Mouse (Mus musculus): Measurements from ENCODE around the gene Rrp1. TPM values are rescaled to one million over a fixed set of nuclear protein-coding genes. Genes with fewer than 3 reads are reported as not detected.

Rrp1 gene
- polyA plus RNA-seq, 1 experiment from 2014 or later: 414 TPM

GRCm38 (mm10) chr10:78396625-78396885 is 16.3 kb downstream of the Rrp1 start:
- H3K27ac ChIP-seq (replicated peaks): no peak overlapping the region
- ATAC-seq (ENCODE audit: low FRiP score): peak; percentile 39; the same call in 1 of the 2 replicates
- 56% methylated on average over 4 of the region's 4 CpGs for WGBS
- H3K4me3 ChIP-seq (replicated peaks): no peak overlapping the region
- H3K27me3 ChIP-seq (replicated peaks): peaks cover 10% of the 10 kb centered on the region
- H3K36me3 ChIP-seq: peaks cover 20% of the 10 kb centered on the region
- peak overlapping the region; percentile 51 for H3K4me2 ChIP-seq
- no peak overlapping the region for H3K9ac ChIP-seq (replicated peaks)
- H3K4me1 ChIP-seq: peaks cover 33% of the 10 kb centered on the region
- no peaks in the 10 kb centered on the region for H3K9me3 ChIP-seq (replicated peaks)

GRCm38 (mm10) chr10:78395819-78396624 is 16.8 kb downstream of the Rrp1 start:
- peak; percentile 88 for ATAC-seq (ENCODE audit: low FRiP score)
- H3K4me1 ChIP-seq: peaks cover 37% of the 10 kb centered on the region
- H3K4me3 ChIP-seq (replicated peaks): 0 out of 2 replicates have a peak overlapping the region, but pooled peaks have one; percentile 9
- peak overlapping the region; percentile 51 for H3K4me2 ChIP-seq
- H3K27ac ChIP-seq (replicated peaks): peak overlapping the region; percentile 60; the same call in 1 of the 2 replicates
- H3K9me3 ChIP-seq (replicated peaks): no peaks in the 10 kb centered on the region
- H3K36me3 ChIP-seq: peaks cover 15% of the 10 kb centered on the region
- 6% methylated on average over 17 of the region's 17 CpGs for WGBS
- H3K27me3 ChIP-seq (replicated peaks): peaks cover 16% of the 10 kb centered on the region
- no peak overlapping the region for H3K9ac ChIP-seq (replicated peaks)

- ATAC-seq (ENCODE audit: low FRiP score): peak; percentile 24; the same call in 1 of the 2 replicates
- Histone ChIP-seq H3K4me3 (replicated peaks) (no peak overlapping the region), H3K27ac (replicated peaks) (peak overlapping the region; percentile 60; the same call in 1 of the 2 replicates), H3K27me3 (replicated peaks) (peaks cover 22% of the 10 kb centered on the region), H3K4me1 (peaks cover 39% of the 10 kb centered on the region), H3K36me3 (peaks cover 8% of the 10 kb centered on the region), H3K9ac (replicated peaks) (no peak overlapping the region), H3K4me2 (peak overlapping the region; percentile 51; the same call in 1 of the 2 replicates), H3K9me3 (replicated peaks) (no peaks in the 10 kb centered on the region)
- WGBS: 84% methylated on average over 3 of the region's 3 CpGs
Observed at GRCm38 (mm10) chr10:78395377-78395776, 17.5 kb downstream of the Rrp1 start.

GRCm38 (mm10) chr10:78392072-78392471 is 20.8 kb downstream of the Rrp1 start:
- no peaks in the 10 kb centered on the region for H3K36me3 ChIP-seq
- 3% methylated on average over 18 of the region's 18 CpGs for WGBS
- H3K4me3 ChIP-seq (replicated peaks): no peak overlapping the region
- H3K9ac ChIP-seq (replicated peaks): no peak overlapping the region
- no peaks in the 10 kb centered on the region for H3K9me3 ChIP-seq (replicated peaks)
- no peak for ATAC-seq (ENCODE audit: low FRiP score)
- H3K4me2 ChIP-seq: peak overlapping the region; percentile 25
- H3K4me1 ChIP-seq: peaks cover 37% of the 10 kb centered on the region
- no peak overlapping the region for H3K27ac ChIP-seq (replicated peaks)
- peaks cover 41% of the 10 kb centered on the region for H3K27me3 ChIP-seq (replicated peaks)

- Histone ChIP-seq H3K9ac (replicated peaks) (no peak overlapping the region), H3K4me1 (peaks cover 30% of the 10 kb centered on the region), H3K9me3 (replicated peaks) (no peaks in the 10 kb centered on the region), H3K27me3 (replicated peaks) (peaks cover 41% of the 10 kb centered on the region), H3K4me3 (replicated peaks) (no peak overlapping the region), H3K36me3 (no peaks in the 10 kb centered on the region), H3K27ac (replicated peaks) (no peak overlapping the region), H3K4me2 (no peak overlapping the region)
- WGBS: 9% methylated on average over 4 of the region's 4 CpGs
- no peak for ATAC-seq (ENCODE audit: low FRiP score)
Observed at GRCm38 (mm10) chr10:78390982-78391470, 21.8 kb downstream of the Rrp1 start.

GRCm38 (mm10) chr10:78388216-78388980 is 24.4 kb downstream of the Rrp1 start:
- H3K4me1 ChIP-seq: peaks cover 23% of the 10 kb centered on the region; the same call in 1 of the 2 replicates
- H3K27ac ChIP-seq (replicated peaks): peak overlapping the region; percentile 45; the same call in 1 of the 2 replicates
- WGBS: 42% methylated on average over 20 of the region's 20 CpGs
- no peaks in the 10 kb centered on the region for H3K36me3 ChIP-seq
- H3K4me3 ChIP-seq (replicated peaks): no peak overlapping the region
- H3K4me2 ChIP-seq: no peak overlapping the region; the same call in 1 of the 2 replicates
- H3K9ac ChIP-seq (replicated peaks): no peak overlapping the region
- H3K9me3 ChIP-seq (replicated peaks): no peaks in the 10 kb centered on the region
- peaks cover 41% of the 10 kb centered on the region for H3K27me3 ChIP-seq (replicated peaks)
- peak; percentile 74 for ATAC-seq (ENCODE audit: low FRiP score)

GRCm38 (mm10) chr10:78385520-78385919 is 27.3 kb downstream of the Rrp1 start:
- no peaks in the 10 kb centered on the region for H3K36me3 ChIP-seq
- H3K9ac ChIP-seq (replicated peaks): no peak overlapping the region
- H3K4me2 ChIP-seq: no peak overlapping the region
- 20% methylated on average over 5 of the region's 5 CpGs for WGBS
- no peak overlapping the region for H3K4me3 ChIP-seq (replicated peaks)
- no peak overlapping the region for H3K27ac ChIP-seq (replicated peaks)
- no peak for ATAC-seq (ENCODE audit: low FRiP score)
- peaks cover 8% of the 10 kb centered on the region; the same call in 1 of the 2 replicates for H3K4me1 ChIP-seq
- peaks cover 20% of the 10 kb centered on the region for H3K27me3 ChIP-seq (replicated peaks)
- H3K9me3 ChIP-seq (replicated peaks): no peaks in the 10 kb centered on the region

GRCm38 (mm10) chr10:78383567-78383966 is 29.3 kb downstream of the Rrp1 start:
- WGBS: 87% methylated on average over 3 of the region's 3 CpGs
- no peak for ATAC-seq (ENCODE audit: low FRiP score)
- no peaks in the 10 kb centered on the region for H3K36me3 ChIP-seq
- 0 out of 2 replicates have a peak, but pooled peaks cover 2% of the 10 kb centered on the region for H3K27me3 ChIP-seq (replicated peaks)
- peaks cover under 1% of the 10 kb centered on the region; the same call in 1 of the 2 replicates for H3K9me3 ChIP-seq (replicated peaks)
- H3K4me1 ChIP-seq: 0 out of 2 replicates have a peak, but pooled peaks cover 4% of the 10 kb centered on the region
- no peak overlapping the region for H3K4me2 ChIP-seq
- H3K4me3 ChIP-seq (replicated peaks): no peak overlapping the region
- H3K27ac ChIP-seq (replicated peaks): no peak overlapping the region
- no peak overlapping the region for H3K9ac ChIP-seq (replicated peaks)

GRCm38 (mm10) chr10:78378516-78378915 is 34.3 kb downstream of the Rrp1 start:
- Histone ChIP-seq H3K9me3 (replicated peaks) (peaks cover 3% of the 10 kb centered on the region; the same call in 1 of the 2 replicates), H3K4me3 (replicated peaks) (no peak overlapping the region), H3K36me3 (no peaks in the 10 kb centered on the region), H3K27ac (replicated peaks) (no peak overlapping the region), H3K4me2 (no peak overlapping the region), H3K9ac (replicated peaks) (no peak overlapping the region), H3K27me3 (replicated peaks) (no peaks in the 10 kb centered on the region), H3K4me1 (no peaks in the 10 kb centered on the region)
- WGBS: 94% methylated on average over 7 of the region's 7 CpGs
- no peak for ATAC-seq (ENCODE audit: low FRiP score)

GRCm38 (mm10) chr10:78372681-78373668 is 39.9 kb downstream of the Rrp1 start:
- WGBS: 67% methylated on average over 27 of the region's 27 CpGs
- H3K9ac ChIP-seq (replicated peaks): no peak overlapping the region
- no peak for ATAC-seq (ENCODE audit: low FRiP score)

GRCm38 (mm10) chr10:78371746-78372145 is 41.1 kb downstream of the Rrp1 start:
- no peak overlapping the region for H3K27ac ChIP-seq (replicated peaks)
- H3K9me3 ChIP-seq (replicated peaks): no peaks in the 10 kb centered on the region
- H3K4me2 ChIP-seq: no peak overlapping the region
- H3K36me3 ChIP-seq: no peaks in the 10 kb centered on the region
- H3K27me3 ChIP-seq (replicated peaks): no peaks in the 10 kb centered on the region
- no peak overlapping the region for H3K4me3 ChIP-seq (replicated peaks)
- H3K9ac ChIP-seq (replicated peaks): no peak overlapping the region
- no peaks in the 10 kb centered on the region for H3K4me1 ChIP-seq
- WGBS: 91% methylated on average over 6 of the region's 6 CpGs
- ATAC-seq (ENCODE audit: low FRiP score): no peak

More at GRCm38 (mm10) chr10:78372681-78373668, 39.9 kb downstream of the Rrp1 start:
- Histone ChIP-seq H3K4me2 (no peak overlapping the region), H3K4me1 (no peaks in the 10 kb centered on the region), H3K9me3 (replicated peaks) (no peaks in the 10 kb centered on the region), H3K4me3 (replicated peaks) (no peak overlapping the region), H3K27me3 (replicated peaks) (no peaks in the 10 kb centered on the region), H3K36me3 (no peaks in the 10 kb centered on the region), H3K27ac (replicated peaks) (no peak overlapping the region)

Measured in neural tube, embryonic 15.5 days (tissue).